Mouse (Mus musculus) erythroblast, embryonic 14.5 days (primary cell): ENCODE results near the gene Ddx31. TPM values are rescaled to one million over a fixed set of nuclear protein-coding genes. Genes with fewer than 3 reads are reported as not detected.

Experiments
- H3K27me3 ChIP-seq: 2 replicates; pipeline ENCODE4 v1.6.1; 2012; ENCODE audit warnings: inconsistent platforms; ENCODE audit not compliant: control insufficient read depth
- H3K36me3 ChIP-seq: 2 replicates; pipeline ENCODE4 v1.6.1; 2012; ENCODE audit warnings: mild to moderate bottlenecking, inconsistent platforms; ENCODE audit not compliant: control insufficient read depth
- H3K4me1 ChIP-seq: 2 replicates; pipeline ENCODE4 v1.6.1; 2012; ENCODE audit warnings: inconsistent platforms; ENCODE audit not compliant: control insufficient read depth
- H3K4me3 ChIP-seq: replicated peaks from 2 replicates; pipeline ENCODE3; 2012; ENCODE audit warnings: moderate library complexity, mild to moderate bottlenecking, inconsistent platforms
- H3K9me3 ChIP-seq: 2 replicates; pipeline ENCODE4 v1.6.1; 2012; ENCODE audit warnings: low read length, inconsistent platforms, mixed read lengths; ENCODE audit not compliant: control insufficient read depth
- GATA1 ChIP-seq: IDR thresholded peaks from 2 replicates; pipeline ENCODE4 v1.6.1; 2012; ENCODE audit warnings: low read length, inconsistent platforms, mixed read lengths
- TAL1 ChIP-seq: IDR thresholded peaks from 3 replicates; pipeline ENCODE4 v1.6.1; 2012; ENCODE audit warnings: low read length, inconsistent platforms, mixed read lengths
- polyA plus RNA-seq: library from polyadenylated mRNA; stranded (reverse); fragments of >175 nt; gene quantifications from 2 replicates; pipeline ENCODE4 v1.2.3, GENCODE M21; 2012

Ddx31 gene
- polyA plus RNA-seq, 1 experiment, result 0.14 TPM

GRCm38 (mm10) chr2:28915104-28915738 is 75.0 kb downstream of the Ddx31 start:
- H3K27me3 ChIP-seq, result peaks cover 98% of the 10 kb centered on the region
- H3K9me3 ChIP-seq, result peaks cover 5% of the 10 kb centered on the region; the same call in 1 of the 2 replicates
- no peaks in the 10 kb centered on the region for H3K4me1 ChIP-seq
- no peaks in the 10 kb centered on the region for H3K36me3 ChIP-seq
- no peak overlapping the region for H3K4me3 ChIP-seq
- TF ChIP-seq TAL1 (no peak), GATA1 (no peak)

GRCm38 (mm10) chr2:28915768-28916512 is 75.7 kb downstream of the Ddx31 start:
- TF ChIP-seq GATA1, result no peak
- TF ChIP-seq TAL1, result no peak
- Histone ChIP-seq H3K27me3 (peaks cover 95% of the 10 kb centered on the region), H3K36me3 (no peaks in the 10 kb centered on the region), H3K9me3 (peaks cover 5% of the 10 kb centered on the region; the same call in 1 of the 2 replicates), H3K4me1 (no peaks in the 10 kb centered on the region), H3K4me3 (no peak overlapping the region)

- Histone ChIP-seq H3K4me1 (no peaks in the 10 kb centered on the region), H3K27me3 (peaks cover 95% of the 10 kb centered on the region), H3K4me3 (no peak within 1 kb of the TSS), H3K9me3 (peaks cover 5% of the 10 kb centered on the region; the same call in 1 of the 2 replicates), H3K36me3 (no peaks in the 10 kb centered on the region)
- no peak for TF ChIP-seq TAL1
- no peak for TF ChIP-seq GATA1
These were observed 76.3 kb downstream of the Ddx31 start, which contains the start of gene Barhl1 for GRCm38 (mm10) chr2:28916513-28916865. Gene Barhl1 (minus strand): TSS chr2:28916668.

- Histone ChIP-seq H3K4me3 (no peak overlapping the region), H3K27me3 (peaks cover 91% of the 10 kb centered on the region), H3K36me3 (no peaks in the 10 kb centered on the region), H3K4me1 (no peaks in the 10 kb centered on the region), H3K9me3 (peaks cover 5% of the 10 kb centered on the region; the same call in 1 of the 2 replicates)
- TF ChIP-seq TAL1 (no peak), GATA1 (no peak)
These were observed 76.9 kb downstream of the Ddx31 start for GRCm38 (mm10) chr2:28917156-28917517.

- Histone ChIP-seq H3K4me3 (no peak overlapping the region), H3K36me3 (no peaks in the 10 kb centered on the region), H3K4me1 (no peaks in the 10 kb centered on the region), H3K27me3 (peaks cover 85% of the 10 kb centered on the region), H3K9me3 (peaks cover 5% of the 10 kb centered on the region; the same call in 1 of the 2 replicates)
- TF ChIP-seq TAL1, result no peak
- TF ChIP-seq GATA1, result no peak
These were observed 77.5 kb downstream of the Ddx31 start for GRCm38 (mm10) chr2:28917518-28918361.

- peaks cover 5% of the 10 kb centered on the region; the same call in 1 of the 2 replicates for H3K9me3 ChIP-seq
- peaks cover 73% of the 10 kb centered on the region for H3K27me3 ChIP-seq
- H3K4me1 ChIP-seq, result no peaks in the 10 kb centered on the region
- no peak overlapping the region for H3K4me3 ChIP-seq
- TF ChIP-seq TAL1, result no peak
- no peak for TF ChIP-seq GATA1
- H3K36me3 ChIP-seq, result no peaks in the 10 kb centered on the region
These were observed 78.8 kb downstream of the Ddx31 start for GRCm38 (mm10) chr2:28919001-28919400.

- no peak overlapping the region for H3K4me3 ChIP-seq
- no peaks in the 10 kb centered on the region for H3K4me1 ChIP-seq
- peaks cover 24% of the 10 kb centered on the region for H3K27me3 ChIP-seq
- H3K36me3 ChIP-seq, result no peaks in the 10 kb centered on the region
- no peaks in the 10 kb centered on the region for H3K9me3 ChIP-seq
- no peak for TF ChIP-seq TAL1
- TF ChIP-seq GATA1, result no peak
These were observed 83.7 kb downstream of the Ddx31 start for GRCm38 (mm10) chr2:28923912-28924311.

- no peak for TF ChIP-seq GATA1
- TF ChIP-seq TAL1, result no peak
- Histone ChIP-seq H3K36me3 (no peaks in the 10 kb centered on the region), H3K4me3 (no peak overlapping the region), H3K4me1 (no peaks in the 10 kb centered on the region), H3K27me3 (no peaks in the 10 kb centered on the region), H3K9me3 (no peaks in the 10 kb centered on the region)
These were observed 90.4 kb downstream of the Ddx31 start for GRCm38 (mm10) chr2:28930571-28930970.

- Histone ChIP-seq H3K9me3 (no peaks in the 10 kb centered on the region), H3K36me3 (no peaks in the 10 kb centered on the region), H3K27me3 (peaks cover 2% of the 10 kb centered on the region), H3K4me3 (no peak overlapping the region), H3K4me1 (no peaks in the 10 kb centered on the region)
- no peak for TF ChIP-seq GATA1
- TF ChIP-seq TAL1, result no peak
These were observed 98.8 kb downstream of the Ddx31 start for GRCm38 (mm10) chr2:28938997-28939396.
